Mouse (Mus musculus): Measurements from ENCODE around the gene Tbx10. TPM values are rescaled to one million over a fixed set of nuclear protein-coding genes. Genes with fewer than 3 reads are reported as not detected.

Tbx10 gene
- polyA plus RNA-seq, 1 experiment, result 0.46 TPM

Other genes starting within 250 kb of the Tbx10 start
- 46.7 and 62.8 TPM in 2 replicates for gene Kmt5b, start 225.3 kb upstream of the Tbx10 start, polyA plus RNA-seq (2012; rRNA removed)
- gene Chka, start 141.0 kb upstream of the Tbx10 start, polyA plus RNA-seq (2012; rRNA removed), result 79.9 and 89.6 TPM in 2 replicates
- gene Tcirg1, start 85.6 kb upstream of the Tbx10 start, polyA plus RNA-seq (2012; rRNA removed), result 31.4 and 45.2 TPM in 2 replicates
- gene Ndufs8, start 80.0 kb upstream of the Tbx10 start, polyA plus RNA-seq (2012; rRNA removed), result 184 and 218 TPM in 2 replicates
- gene Aldh3b1, start 62.9 kb upstream of the Tbx10 start, polyA plus RNA-seq (2012; rRNA removed), result 1.2 and 1.8 TPM in 2 replicates
- gene Unc93b1, start 57.6 kb upstream of the Tbx10 start, polyA plus RNA-seq (2012; rRNA removed), result 12.3 and 13.4 TPM in 2 replicates
- gene Aldh3b3, start 34.1 kb upstream of the Tbx10 start, polyA plus RNA-seq (2012; rRNA removed), result 0.01 and 0.05 TPM in 2 replicates
- gene Aldh3b2, start 20.4 kb upstream of the Tbx10 start, polyA plus RNA-seq (2012; rRNA removed), result 1.1 and 1.3 TPM in 2 replicates
- 2.5 and 2.7 TPM in 2 replicates for gene Acy3, start 6.2 kb upstream of the Tbx10 start, polyA plus RNA-seq (2012; rRNA removed)
- gene Nudt8, start 7.8 kb downstream of the Tbx10 start, polyA plus RNA-seq (2012; rRNA removed), result 16.4 and 17.5 TPM in 2 replicates
- gene Gm49405, start 7.9 kb downstream of the Tbx10 start, polyA plus RNA-seq (2012; rRNA removed), result 8.3 and 9.0 TPM in 2 replicates
- gene Doc2g, start 10.6 kb downstream of the Tbx10 start, polyA plus RNA-seq (2012; rRNA removed), result 18.4 and 22.7 TPM in 2 replicates
- 174 and 194 TPM in 2 replicates for gene Ndufv1, start 20.1 kb downstream of the Tbx10 start, polyA plus RNA-seq (2012; rRNA removed)
- gene Gstp1, start 45.2 kb downstream of the Tbx10 start, polyA plus RNA-seq (2012; rRNA removed), result 266 and 307 TPM in 2 replicates
- 2.9 and 9.0 TPM in 2 replicates for gene Gstp2, start 53.3 kb downstream of the Tbx10 start, polyA plus RNA-seq (2012; rRNA removed)
- not detected in 2 replicates for gene Gstp3, start 66.8 kb downstream of the Tbx10 start, polyA plus RNA-seq (2012; rRNA removed)
- gene Cabp2, start 88.8 kb downstream of the Tbx10 start, polyA plus RNA-seq (2012; rRNA removed), result not detected in 2 replicates
- gene Cdk2ap2, start 104.4 kb downstream of the Tbx10 start, polyA plus RNA-seq (2012; rRNA removed), result 56.1 and 82.2 TPM in 2 replicates
- gene Pitpnm1, start 107.2 kb downstream of the Tbx10 start, polyA plus RNA-seq (2012; rRNA removed), result 149 and 158 TPM in 2 replicates
- 80.0 and 88.6 TPM in 2 replicates for gene Aip, start 133.1 kb downstream of the Tbx10 start, polyA plus RNA-seq (2012; rRNA removed)
- gene Gpr152, start 147.0 kb downstream of the Tbx10 start, polyA plus RNA-seq (2012; rRNA removed), result 0.08 TPM in 2 replicates
- 0.05 and 0.19 TPM in 2 replicates for gene Cabp4, start 151.3 kb downstream of the Tbx10 start, polyA plus RNA-seq (2012; rRNA removed)
- 210 and 237 TPM in 2 replicates for gene Coro1b, start 155.9 kb downstream of the Tbx10 start, polyA plus RNA-seq (2012; rRNA removed)
- 1.5 and 2.0 TPM in 2 replicates for gene Ptprcap, start 160.9 kb downstream of the Tbx10 start, polyA plus RNA-seq (2012; rRNA removed)
- 59.5 and 87.7 TPM in 2 replicates for gene Rps6kb2, start 170.6 kb downstream of the Tbx10 start, polyA plus RNA-seq (2012; rRNA removed)
- 4.1 and 4.3 TPM in 2 replicates for gene Carns1, start 182.7 kb downstream of the Tbx10 start, polyA plus RNA-seq (2012; rRNA removed)
- gene Tbc1d10c, start 198.5 kb downstream of the Tbx10 start, polyA plus RNA-seq (2012; rRNA removed), result 1.8 and 2.2 TPM in 2 replicates
- gene Ppp1ca, start 199.3 kb downstream of the Tbx10 start, polyA plus RNA-seq (2012; rRNA removed), result 426 and 472 TPM in 2 replicates
- gene Rad9a, start 208.9 kb downstream of the Tbx10 start, polyA plus RNA-seq (2012; rRNA removed), result 32.7 and 49.1 TPM in 2 replicates
- gene Clcf1, start 221.5 kb downstream of the Tbx10 start, polyA plus RNA-seq (2012; rRNA removed), result 2.3 and 3.7 TPM in 2 replicates
- not detected in 2 replicates for gene AC109138.7, start 221.6 kb downstream of the Tbx10 start, polyA plus RNA-seq (2012; rRNA removed)
- 23.6 and 36.5 TPM in 2 replicates for gene Pold4, start 239.1 kb downstream of the Tbx10 start, polyA plus RNA-seq (2012; rRNA removed)